Mouse (Mus musculus) megakaryocyte, embryonic 14.5 days (primary cell): Measurements from ENCODE around the gene Mast4.

Source experiments
- FLI1 ChIP-seq: IDR thresholded peaks from 2 replicates; pipeline ENCODE4 v1.6.1; 2012; ENCODE audit warnings: low read length, inconsistent platforms, mixed read lengths
- GATA1 ChIP-seq: IDR thresholded peaks from 3 replicates; pipeline ENCODE4 v1.6.1; 2012; ENCODE audit warnings: mixed read lengths, low read length, inconsistent platforms, borderline replicate concordance

DNA sequence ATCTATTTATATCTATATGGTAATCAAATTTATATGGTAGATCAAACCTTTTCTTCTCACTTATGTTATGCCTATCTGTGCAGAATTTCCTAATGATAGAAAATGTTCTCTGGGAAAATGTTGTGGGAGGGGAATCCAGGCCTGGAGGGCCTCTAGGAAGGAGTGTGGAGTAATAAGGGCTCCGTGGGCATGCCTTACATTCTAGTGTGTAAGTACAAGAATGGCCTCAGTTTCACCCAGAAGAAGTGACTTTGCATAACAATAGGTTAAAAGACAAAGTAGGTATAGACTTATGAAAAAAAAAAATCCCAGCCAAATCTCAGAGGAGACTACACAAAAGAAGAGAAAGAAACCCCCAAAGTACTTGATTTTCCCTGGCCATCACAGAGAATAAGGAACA, 320.1 kb downstream of the Mast4 start:
- TF ChIP-seq FLI1 = no peak
- TF ChIP-seq GATA1 = no peak
